Mouse (Mus musculus) gastrocnemius, postnatal 10 days (tissue): ENCODE measurements around the gene Cxcl1. TPM values are rescaled to one million over a fixed set of nuclear protein-coding genes. Genes with fewer than 3 reads are reported as not detected.

Experiments
- DNase-seq: peaks from one replicate; pipeline ENCODE4 v3.0.0; 2021; ENCODE audit warnings: mixed read lengths
- total RNA-seq, 2 experiments: library from RNA; stranded (reverse); gene quantifications; 2 replicates each; pipeline ENCODE4 v1.2.3; 2021

Gene Cxcl1
- total RNA-seq, 2 experiments from 2014 or later: 0.35 TPM; not detected in 1

- no peak for DNase-seq
Measured at GRCm38 (mm10) chr5:90888661-90889060, 2.4 kb upstream of the Cxcl1 start.

- no peak for DNase-seq
Measured at GRCm38 (mm10) chr5:90891464-90891813, 398 bp downstream of the Cxcl1 start.

- no peak for DNase-seq
Measured at GRCm38 (mm10) chr5:90894231-90894630, 3.2 kb downstream of the Cxcl1 start.

GRCm38 (mm10) chr5:90897429-90897828 lies 6.4 kb downstream of the Cxcl1 start:
- DNase-seq: no peak

GRCm38 (mm10) chr5:90899308-90899707 lies 8.3 kb downstream of the Cxcl1 start:
- no peak for DNase-seq

- DNase-seq: peak; percentile 39
Measured at GRCm38 (mm10) chr5:90900147-90900546, 9.1 kb downstream of the Cxcl1 start.

GRCm38 (mm10) chr5:90900688-90901087 lies 9.6 kb downstream of the Cxcl1 start:
- no peak for DNase-seq

GRCm38 (mm10) chr5:90902380-90903260 lies 11.6 kb downstream of the Cxcl1 start:
- DNase-seq: no peak

- DNase-seq: no peak
Measured at GRCm38 (mm10) chr5:90903339-90904020, 12.4 kb downstream of the Cxcl1 start, which contains the start of gene Cxcl2. Gene Cxcl2, plus strand, starts transcription at chr5:90903871.

- DNase-seq: peak; percentile 63
Measured at GRCm38 (mm10) chr5:90908983-90909382, 17.9 kb downstream of the Cxcl1 start.

GRCm38 (mm10) chr5:90919495-90919894 lies 28.5 kb downstream of the Cxcl1 start:
- no peak for DNase-seq

GRCm38 (mm10) chr5:90922958-90923357 lies 31.9 kb downstream of the Cxcl1 start:
- no peak for DNase-seq

GRCm38 (mm10) chr5:90930546-90930945 lies 39.5 kb downstream of the Cxcl1 start:
- DNase-seq: no peak

- DNase-seq: peak; percentile 88
Measured at GRCm38 (mm10) chr5:90930971-90931851, 40.2 kb downstream of the Cxcl1 start, which contains the start of gene Mthfd2l. Gene Mthfd2l, plus strand, starts transcription at chr5:90931117.

- no peak for DNase-seq
Measured at GRCm38 (mm10) chr5:90931911-90932310, 40.9 kb downstream of the Cxcl1 start.

GRCm38 (mm10) chr5:90936706-90937105 lies 45.7 kb downstream of the Cxcl1 start:
- no peak for DNase-seq

Other genes starting within 250 kb of the Cxcl1 start
- not detected for gene Cxcl5, start 131.9 kb upstream of the Cxcl1 start, total RNA-seq
- gene Ppbp, start 122.7 kb upstream of the Cxcl1 start, total RNA-seq: 1 to 10 TPM in 1 of 2 experiments, under 1 TPM in 1; 0.31 to 3.3 TPM
- 10 to 100 TPM; 29.9 to 39.5 TPM for gene Pf4, start 118.8 kb upstream of the Cxcl1 start, total RNA-seq
- gene Cxcl3, start 105.1 kb upstream of the Cxcl1 start, total RNA-seq: not detected
- gene Cxcl15, start 96.7 kb upstream of the Cxcl1 start, total RNA-seq: not detected
- under 1 TPM in 1 of 2 experiments, not detected in 1; 0.25 TPM for gene Cxcl2, start 12.6 kb downstream of the Cxcl1 start, total RNA-seq
- gene Mthfd2l, start 39.9 kb downstream of the Cxcl1 start, total RNA-seq: 10 to 100 TPM; 13.5 to 17.0 TPM
- under 1 TPM; 0.26 to 0.79 TPM for gene Epgn, start 136.2 kb downstream of the Cxcl1 start, total RNA-seq
- under 1 TPM in 1 of 2 experiments, not detected in 1; 0.07 TPM for gene Ereg, start 183.4 kb downstream of the Cxcl1 start, total RNA-seq
- not detected for gene Areg, start 248.4 kb downstream of the Cxcl1 start, total RNA-seq